Comparison of ENCODE assay signal across 17 mouse cellular contexts in genomic region chr8:111957231-111957630, GRCm38 (mm10).
"Had no signal": no experiment of that assay in that cellular context is flagged by ENCODE, and none has a peak within 500 bp of the region (broad histone marks: within the 10 kb centered on the region; RNA-seq: fewer than 3 reads in every experiment).

No protein-coding gene starts in this region.

- H3K4me1 ChIP-seq: midbrain, embryonic 10.5 days; midbrain, embryonic 12.5 days; neural tube, embryonic 13.5 days; neural tube, embryonic 15.5 days had no signal

- H3K27me3 ChIP-seq: midbrain, embryonic 12.5 days; neural tube, embryonic 13.5 days; neural tube, embryonic 15.5 days had no signal

- H3K27ac ChIP-seq: midbrain, embryonic 10.5 days; midbrain, embryonic 12.5 days; neural tube, embryonic 13.5 days; neural tube, embryonic 15.5 days had no signal

- H3K4me3 ChIP-seq: midbrain, embryonic 10.5 days; midbrain, embryonic 12.5 days; myocyte; neural tube, embryonic 13.5 days; neural tube, embryonic 15.5 days had no signal

- DNase-seq: lung, adult 18-20 months; lung, embryonic 14.5 days; lung, postnatal 10 days; lung, postnatal 4 days; midbrain, embryonic 14.5 days; right cerebral cortex, adult 18-20 months; right cerebral cortex, postnatal 25 days; right cerebral cortex, postnatal 4 days; spleen, adult 18-20 months; thymus, adult 18-20 months; thymus, postnatal 14 days; thymus, postnatal 36 days had no signal
